Mouse (Mus musculus): ENCODE data around the gene Elk3.
A peak's percentile ranks its signal among the peaks of the same experiment; 100 is the strongest.

The Elk3 gene

GRCm38 (mm10) chr10:93268339-93268738 lies 42.6 kb downstream of the Elk3 start:
- DNase-seq (ENCODE audit: low read depth, low spot score): no peak

DNA sequence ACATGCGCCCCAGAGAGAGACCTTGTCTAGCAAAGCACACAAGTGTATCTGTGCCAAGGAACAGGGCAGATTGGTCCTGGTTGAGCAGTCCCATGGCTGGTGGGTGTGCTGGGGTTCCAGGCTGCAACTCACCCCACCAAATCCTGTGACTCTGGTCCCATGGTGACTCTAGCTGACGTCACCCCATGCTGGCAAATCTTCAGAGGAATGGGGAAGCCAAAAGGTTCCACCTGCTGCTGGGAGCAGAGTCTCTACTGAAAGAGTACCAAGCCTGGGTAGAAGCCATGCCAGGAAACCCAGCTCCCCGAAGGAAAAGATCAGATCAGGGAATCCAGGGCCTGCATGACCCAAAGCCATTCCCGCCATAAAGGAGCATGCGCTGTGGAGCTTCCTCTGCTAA lies 43.4 kb downstream of the Elk3 start:
- no peak for DNase-seq (ENCODE audit: low read depth, low spot score)

GRCm38 (mm10) chr10:93266521-93266920 lies 44.4 kb downstream of the Elk3 start:
- DNase-seq (ENCODE audit: low read depth, low spot score): no peak

- no peak for DNase-seq (ENCODE audit: low read depth, low spot score)
Measured at GRCm38 (mm10) chr10:93265833-93266232, 45.1 kb downstream of the Elk3 start.

GRCm38 (mm10) chr10:93264001-93264400 lies 46.9 kb downstream of the Elk3 start:
- no peak for DNase-seq (ENCODE audit: low read depth, low spot score)

- no peak for DNase-seq (ENCODE audit: low read depth, low spot score)
Measured at GRCm38 (mm10) chr10:93263431-93263830, 47.5 kb downstream of the Elk3 start.

DNA sequence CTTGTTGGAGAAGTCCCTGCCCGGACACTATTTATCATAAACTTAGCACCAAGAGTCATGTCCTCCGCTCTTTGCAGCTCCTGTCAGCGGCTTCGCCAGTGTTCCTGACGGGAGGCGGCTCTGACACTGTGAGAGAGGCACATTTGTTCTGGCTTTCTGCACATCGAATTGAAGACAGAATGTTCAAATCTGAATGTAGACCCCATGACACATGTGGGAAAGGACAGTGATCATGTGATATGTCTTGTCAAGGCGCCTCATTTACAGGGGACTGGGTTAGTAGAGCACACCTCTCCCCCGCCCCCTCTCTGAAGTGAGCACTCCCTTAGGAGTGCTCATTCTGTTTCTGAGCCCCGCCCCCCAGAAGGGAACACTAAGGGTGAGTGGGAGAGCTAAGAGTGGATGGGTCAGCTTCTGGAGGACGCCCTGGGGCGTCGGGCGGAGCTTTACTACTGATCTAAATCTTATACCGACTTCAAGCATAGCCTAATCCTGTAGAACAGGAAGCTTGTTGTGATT lies 48.9 kb downstream of the Elk3 start:
- DNase-seq (ENCODE audit: low read depth, low spot score): no peak

- no peak for DNase-seq (ENCODE audit: low read depth, low spot score)
Measured at GRCm38 (mm10) chr10:93261132-93261980, 49.6 kb downstream of the Elk3 start.

DNA sequence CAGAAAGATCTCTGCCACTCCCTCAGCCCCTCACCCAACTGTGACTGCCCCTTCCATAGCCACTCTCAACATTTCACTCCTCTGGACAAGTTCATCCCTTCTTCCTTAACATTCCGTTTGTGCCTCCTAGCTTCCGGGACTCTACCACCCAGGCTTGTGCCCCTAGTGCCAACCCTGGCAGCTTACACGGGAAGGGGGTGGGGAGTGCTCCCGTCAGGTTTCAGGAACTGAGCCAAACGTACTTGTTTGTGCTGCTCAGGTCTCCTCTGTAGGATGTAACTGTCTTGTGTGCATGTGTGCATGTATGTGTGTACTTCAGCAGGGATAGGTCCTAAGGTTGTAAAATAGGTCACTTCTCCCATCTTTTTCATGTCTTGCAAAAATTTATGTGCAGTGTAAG lies 51.1 kb downstream of the Elk3 start:
- no peak for DNase-seq (ENCODE audit: low read depth, low spot score)

- DNase-seq (ENCODE audit: low read depth, low spot score): no peak
Measured at GRCm38 (mm10) chr10:93255294-93255693, 55.6 kb downstream of the Elk3 start.

DNA sequence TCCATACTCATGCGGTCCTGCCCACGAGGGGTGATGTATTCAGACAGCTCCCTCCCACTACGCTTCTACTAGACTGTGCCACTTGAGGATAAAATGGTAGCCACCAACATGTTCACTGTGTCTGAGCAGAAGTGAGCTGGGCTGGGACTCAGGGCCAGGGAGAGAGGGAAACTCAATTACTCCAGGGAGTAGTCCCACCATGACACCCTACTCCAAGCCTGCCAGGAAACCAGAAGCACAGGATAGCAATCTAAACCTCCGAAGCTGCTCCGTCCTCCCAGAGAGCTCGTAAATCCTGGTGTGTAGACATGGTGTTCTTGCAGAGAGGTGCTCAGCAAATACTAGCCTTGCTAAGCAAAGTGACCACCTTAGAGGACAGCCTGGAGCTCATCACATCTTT lies 57.8 kb downstream of the Elk3 start:
- DNase-seq (ENCODE audit: low read depth, low spot score): no peak

DNA sequence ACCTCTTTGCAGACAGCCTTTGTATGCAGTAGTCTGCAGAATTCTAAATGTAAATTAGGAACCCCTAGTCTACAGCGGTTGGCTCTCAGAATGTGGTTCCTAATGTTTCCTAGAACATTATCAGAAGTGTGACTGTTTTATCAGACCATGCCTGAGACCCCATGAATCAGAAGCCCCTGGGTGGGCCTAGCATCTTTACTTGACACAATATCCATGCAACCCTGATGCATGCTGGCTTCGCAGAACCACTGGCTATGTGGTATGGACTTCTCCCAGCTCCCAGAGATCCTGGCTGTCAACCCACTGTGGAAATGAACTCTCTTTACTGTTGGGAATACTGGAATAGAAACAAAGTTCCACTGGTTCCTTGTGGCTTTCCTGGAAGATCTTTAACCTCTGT lies 58.3 kb downstream of the Elk3 start:
- DNase-seq (ENCODE audit: low read depth, low spot score): no peak

GRCm38 (mm10) chr10:93251426-93251825 lies 59.5 kb downstream of the Elk3 start:
- DNase-seq (ENCODE audit: low read depth, low spot score): no peak

- DNase-seq (ENCODE audit: low read depth, low spot score): no peak
Measured at GRCm38 (mm10) chr10:93250436-93251317, 60.3 kb downstream of the Elk3 start.

- DNase-seq (ENCODE audit: low read depth, low spot score): no peak
Measured at GRCm38 (mm10) chr10:93249901-93250300, 61.0 kb downstream of the Elk3 start.

- peak; percentile 90 for DNase-seq (ENCODE audit: low read depth, low spot score)
Measured at GRCm38 (mm10) chr10:93248416-93248815, 62.5 kb downstream of the Elk3 start.

DNA sequence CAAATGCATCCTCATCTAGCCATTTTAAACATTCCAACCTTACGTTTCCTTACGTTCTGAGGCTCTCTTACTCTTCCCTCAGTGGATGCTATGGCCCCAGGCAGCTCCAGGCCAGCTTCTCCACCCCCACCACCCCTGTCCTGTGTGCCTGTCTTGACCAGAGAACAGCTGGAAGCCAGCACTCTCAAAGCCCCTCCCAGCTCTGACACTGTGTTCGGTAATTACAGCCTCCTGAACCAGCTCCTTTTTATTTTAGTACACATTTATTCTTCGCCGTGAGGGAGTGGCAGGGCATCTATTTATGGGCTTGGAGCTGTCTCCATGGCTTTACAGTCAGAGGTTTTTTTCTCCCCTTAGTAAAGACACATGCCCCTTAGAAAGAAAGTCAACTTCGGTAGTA lies 63.0 kb downstream of the Elk3 start:
- DNase-seq (ENCODE audit: low read depth, low spot score): peak; percentile 73

GRCm38 (mm10) chr10:93247422-93247821 lies 63.5 kb downstream of the Elk3 start:
- DNase-seq (ENCODE audit: low read depth, low spot score): no peak

DNA sequence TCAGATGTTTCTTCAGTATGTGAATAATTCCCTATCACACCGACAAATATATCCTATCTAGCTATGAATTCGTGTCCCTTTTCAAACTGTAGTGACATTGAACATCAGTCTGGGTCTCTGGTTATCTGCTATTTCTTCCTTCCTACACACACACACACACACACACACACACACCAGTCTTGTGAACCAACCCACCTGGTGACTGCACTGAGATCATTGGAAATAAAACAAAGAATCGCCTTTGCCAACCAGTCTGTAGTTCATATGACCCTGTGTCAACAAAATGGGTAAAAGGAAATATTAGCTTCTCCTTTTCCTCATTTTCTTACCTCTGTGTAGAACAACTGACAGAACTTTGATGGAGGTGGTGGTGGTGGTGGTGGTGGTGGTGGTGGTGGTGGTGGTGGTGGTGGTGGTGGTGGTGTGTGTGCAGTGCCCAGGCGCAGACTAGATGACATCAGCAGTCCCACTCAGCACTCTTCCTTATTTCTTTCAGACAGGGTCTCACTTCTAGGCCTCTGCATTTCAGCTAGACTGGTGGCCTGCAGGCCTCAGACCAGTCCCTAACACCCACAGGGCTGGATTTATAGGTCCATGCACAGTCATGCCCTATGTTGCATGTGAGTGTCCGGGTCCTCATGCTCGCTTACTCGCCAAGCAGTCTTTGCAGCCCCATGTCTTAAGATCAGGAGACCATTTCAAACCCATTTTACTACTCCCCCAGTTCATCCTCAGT lies 64.6 kb downstream of the Elk3 start:
- DNase-seq (ENCODE audit: low read depth, low spot score): no peak

DNA sequence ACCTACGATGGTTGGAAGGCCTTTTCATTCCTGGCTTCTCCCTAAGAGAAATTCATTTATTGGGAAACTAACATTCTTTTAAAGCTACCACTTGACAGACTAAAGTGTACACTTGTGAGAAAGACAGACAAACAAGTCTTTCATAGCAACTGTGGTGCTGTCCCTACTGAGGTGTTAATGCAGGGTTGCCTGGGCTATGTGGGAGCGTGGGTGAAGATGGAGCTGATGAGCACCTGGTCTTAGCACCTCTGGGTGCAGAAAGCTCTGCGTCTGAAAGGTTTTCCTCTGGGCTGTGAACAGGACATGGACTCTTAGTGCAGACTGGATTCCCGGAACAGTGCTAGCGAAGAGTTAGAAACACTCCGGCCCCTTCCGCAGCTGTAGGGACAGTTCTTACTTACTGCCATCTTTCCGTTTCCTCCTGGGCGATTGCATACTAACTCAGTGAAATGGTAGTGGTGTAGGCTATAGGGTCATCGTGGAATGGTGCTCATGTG lies 66.7 kb downstream of the Elk3 start:
- no peak for DNase-seq (ENCODE audit: low read depth, low spot score)

DNA sequence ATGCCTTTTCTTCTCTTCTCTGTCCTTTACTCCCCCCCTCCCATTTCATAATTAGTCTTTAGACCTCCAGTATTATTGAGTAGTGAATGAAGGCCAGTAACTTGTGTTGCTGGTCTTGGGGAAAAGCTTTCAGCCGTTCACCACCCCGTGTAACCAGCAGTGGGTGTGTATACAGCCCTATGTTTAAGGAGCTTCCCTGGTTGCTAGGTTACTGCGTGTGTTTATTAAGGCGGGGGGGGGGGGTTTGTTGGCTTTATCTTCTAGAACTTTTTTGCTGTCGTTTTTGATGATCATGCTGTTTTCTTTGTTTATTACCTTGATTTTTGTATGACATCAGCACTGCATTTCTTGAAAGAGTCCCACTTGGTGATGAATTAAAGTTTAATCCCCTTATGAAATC lies 68.1 kb downstream of the Elk3 start:
- DNase-seq (ENCODE audit: low read depth, low spot score): no peak

DNA sequence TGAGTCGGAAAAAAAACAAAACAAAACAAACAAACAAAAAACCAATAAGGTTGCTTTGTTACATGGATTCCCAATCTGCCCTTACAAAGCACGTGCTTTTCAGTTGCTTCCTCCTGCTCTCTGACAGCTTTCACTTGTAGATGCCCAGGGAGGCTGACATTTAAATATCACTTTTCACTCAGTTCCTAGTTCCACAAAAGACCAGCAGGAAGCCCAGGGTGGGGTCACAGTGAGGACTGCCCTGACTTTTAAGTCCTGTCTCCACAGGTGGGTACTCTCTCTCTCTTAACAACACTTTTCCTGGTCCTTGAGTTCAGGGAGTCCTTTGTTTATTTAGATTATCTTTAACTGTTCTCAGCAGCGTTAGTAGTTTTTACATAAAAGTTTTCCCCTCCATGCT lies 68.7 kb downstream of the Elk3 start:
- DNase-seq (ENCODE audit: low read depth, low spot score): no peak
